ENCODE assay signal across 29 mouse cellular contexts in genomic region chr9:83347521-83347920, GRCm38 (mm10).
"Had no signal": no experiment of that assay in that cellular context is flagged by ENCODE, and none has a peak within 500 bp of the region (broad histone marks: within the 10 kb centered on the region; RNA-seq: fewer than 3 reads in every experiment).

No protein-coding gene starts in this region.

- H3K4me3 ChIP-seq: limb, embryonic 10.5 days; limb, embryonic 12.5 days; limb, embryonic 13.5 days; limb, embryonic 15.5 days; liver, embryonic 12.5 days; liver, embryonic 13.5 days; liver, embryonic 15.5 days; lung, embryonic 15.5 days; megakaryocyte, embryonic 14.5 days; midbrain, embryonic 10.5 days; midbrain, embryonic 12.5 days; midbrain, embryonic 13.5 days; midbrain, embryonic 15.5 days; neural tube, embryonic 12.5 days had no signal

- H3K27ac ChIP-seq: limb, embryonic 10.5 days; limb, embryonic 12.5 days; limb, embryonic 13.5 days; limb, embryonic 15.5 days; liver, embryonic 12.5 days; liver, embryonic 13.5 days; liver, embryonic 14.5 days; liver, embryonic 15.5 days; lung, embryonic 15.5 days; macrophage; midbrain, embryonic 10.5 days; midbrain, embryonic 12.5 days; midbrain, embryonic 13.5 days; midbrain, embryonic 15.5 days; neural tube, embryonic 12.5 days had no signal

- H3K36me3 ChIP-seq: limb, embryonic 10.5 days; limb, embryonic 12.5 days; limb, embryonic 13.5 days; limb, embryonic 15.5 days; liver, embryonic 12.5 days; liver, embryonic 13.5 days; liver, embryonic 15.5 days; lung, embryonic 15.5 days; midbrain, embryonic 10.5 days; midbrain, embryonic 12.5 days; midbrain, embryonic 13.5 days; midbrain, embryonic 15.5 days; neural tube, embryonic 12.5 days had no signal

- H3K4me2 ChIP-seq: limb, embryonic 12.5 days; limb, embryonic 13.5 days; limb, embryonic 15.5 days; liver, embryonic 11.5 days; liver, embryonic 12.5 days; liver, embryonic 13.5 days; liver, embryonic 15.5 days; lung, embryonic 14.5 days; lung, embryonic 15.5 days; midbrain, embryonic 11.5 days; midbrain, embryonic 12.5 days; midbrain, embryonic 13.5 days; midbrain, embryonic 15.5 days; neural tube, embryonic 12.5 days had no signal

- DNase-seq: left cerebral cortex, postnatal 4 days; liver; liver, embryonic 13.5 days; liver, postnatal 0 days; lung, adult 18-20 months; lung, adult 2 months; lung, embryonic 14.5 days; lung, postnatal 10 days; lung, postnatal 14 days; lung, postnatal 36 days; lung, postnatal 4 days; midbrain, embryonic 14.5 days had no signal

- H3K27me3 ChIP-seq: limb, embryonic 12.5 days; limb, embryonic 13.5 days; limb, embryonic 15.5 days; liver, embryonic 12.5 days; liver, embryonic 13.5 days; liver, embryonic 15.5 days; lung, embryonic 15.5 days; midbrain, embryonic 12.5 days; midbrain, embryonic 13.5 days; midbrain, embryonic 15.5 days; neural tube, embryonic 12.5 days had no signal
